Mouse (Mus musculus) hindbrain, embryonic 13.5 days (tissue): ENCODE measurements around the gene Mgat5. TPM values are rescaled to one million over a fixed set of nuclear protein-coding genes. Genes with fewer than 3 reads are reported as not detected.

Experiments used
- ATAC-seq: fragments of 200-750 bp; cut with Nextera tagmentation; 2 replicates; pipeline ENCODE4 v1.8.0; 2017; ENCODE audit warnings: moderate TSS enrichment; ENCODE audit not compliant: low FRiP score
- H3K27ac ChIP-seq: fragments of 300-500 bp; sonication (generic); 2 replicates; pipeline ENCODE4 v1.5.1; 2015; ENCODE audit warnings: inconsistent platforms, mild to moderate bottlenecking, moderate library complexity
- H3K27me3 ChIP-seq: fragments of 300-500 bp; sonication (generic); 2 replicates; pipeline ENCODE4 v1.6.1; 2015; ENCODE audit warnings: mild to moderate bottlenecking, inconsistent platforms
- H3K36me3 ChIP-seq: fragments of 300-500 bp; sonication (generic); 2 replicates; pipeline ENCODE4 v1.6.1; 2015; ENCODE audit warnings: mild to moderate bottlenecking, inconsistent platforms
- H3K4me1 ChIP-seq: fragments of 300-500 bp; sonication (generic); replicated peaks from 2 replicates; pipeline ENCODE4 v1.6.1; 2015; ENCODE audit warnings: inconsistent platforms
- H3K4me2 ChIP-seq: fragments of 300-500 bp; sonication (generic); 2 replicates; pipeline ENCODE4 v1.6.1; 2015; ENCODE audit warnings: inconsistent platforms, mild to moderate bottlenecking, moderate library complexity
- H3K4me3 ChIP-seq: fragments of 300-500 bp; sonication (generic); 2 replicates; pipeline ENCODE4 v1.5.1; 2015; ENCODE audit warnings: mild to moderate bottlenecking, inconsistent platforms
- H3K9ac ChIP-seq: fragments of 300-500 bp; sonication (generic); 2 replicates; pipeline ENCODE4 v1.6.1; 2015; ENCODE audit warnings: mild to moderate bottlenecking, inconsistent platforms
- H3K9me3 ChIP-seq: fragments of 300-500 bp; sonication (generic); 2 replicates; pipeline ENCODE4 v1.6.1; 2016; ENCODE audit warnings: inconsistent platforms
- WGBS: fragments of 180-500 bp; shearing (Covaris S2); methylation state at CpG from one replicate; pipeline ENCODE4 v1.1.7; 2015; 5-methylcytosine and 5-hydroxymethylcytosine counted together
- polyA plus RNA-seq: library from polyadenylated mRNA; unstranded; fragments of >200 nt; fragmentation: Nextera tagmentation; extraction: Ambion mirVana; gene quantifications from 2 replicates; pipeline ENCODE4 v1.2.1, GENCODE M21; 2015

Mgat5 gene
- polyA plus RNA-seq, 1 experiment from 2014 or later: 14.0 TPM

- no peak overlapping the region for H3K9ac ChIP-seq
- peaks cover 24% of the 10 kb centered on the region for H3K36me3 ChIP-seq
- H3K4me3 ChIP-seq: no peak overlapping the region
- H3K27ac ChIP-seq: no peak overlapping the region
- H3K27me3 ChIP-seq: no peaks in the 10 kb centered on the region
- peaks cover 36% of the 10 kb centered on the region for H3K4me1 ChIP-seq
- no peak for ATAC-seq
- WGBS: 69% methylated on average over 1 of the region's 1 CpGs
- H3K9me3 ChIP-seq: no peaks in the 10 kb centered on the region
- no peak overlapping the region for H3K4me2 ChIP-seq
Measured at GRCm38 (mm10) chr1:127415896-127416295, 211.1 kb downstream of the Mgat5 start.

- no peaks in the 10 kb centered on the region for H3K9me3 ChIP-seq
- no peak overlapping the region for H3K4me3 ChIP-seq
- H3K4me2 ChIP-seq: no peak overlapping the region
- H3K9ac ChIP-seq: no peak overlapping the region
- H3K27me3 ChIP-seq: no peaks in the 10 kb centered on the region
- peaks cover 28% of the 10 kb centered on the region for H3K36me3 ChIP-seq
- no peak overlapping the region for H3K27ac ChIP-seq
- 83% methylated on average over 1 of the region's 1 CpGs for WGBS
- H3K4me1 ChIP-seq: peaks cover 35% of the 10 kb centered on the region
- no peak for ATAC-seq
Measured at GRCm38 (mm10) chr1:127416971-127417370, 212.2 kb downstream of the Mgat5 start.

DNA sequence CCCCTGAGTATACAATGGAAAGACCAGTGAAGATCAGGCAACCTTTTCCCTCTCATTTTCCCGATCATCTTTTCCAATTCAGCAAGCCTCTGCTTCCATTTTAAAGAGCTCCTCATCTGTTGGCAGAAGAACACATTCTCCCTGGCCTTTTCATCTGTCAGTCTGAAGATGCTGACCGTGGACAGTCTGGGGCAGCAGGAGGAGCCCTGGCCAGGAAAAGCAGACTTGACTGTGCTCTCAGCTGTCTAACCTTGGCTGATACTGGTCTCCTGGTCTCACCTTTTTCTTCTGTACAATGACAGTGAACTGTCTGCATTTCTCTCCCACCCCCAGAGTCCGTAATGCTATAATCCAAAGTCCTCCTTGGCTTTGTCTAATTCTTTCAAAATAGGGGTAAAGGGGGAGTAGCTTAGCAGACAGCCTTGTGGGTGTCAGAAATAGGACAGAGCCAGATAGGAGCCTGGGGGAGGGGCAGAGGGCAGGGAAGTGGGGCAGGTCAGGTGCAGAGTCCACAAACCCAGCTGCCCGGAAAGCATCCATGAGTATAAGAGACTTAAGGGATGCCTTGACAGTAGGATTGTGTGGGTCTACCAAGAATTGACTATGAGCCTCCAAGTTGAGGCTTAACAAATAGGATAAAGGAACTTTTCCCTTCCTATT, 214.2 kb downstream of the Mgat5 start:
- WGBS: 53% methylated on average over 4 of the region's 4 CpGs
- H3K27me3 ChIP-seq: no peaks in the 10 kb centered on the region
- no peak overlapping the region for H3K27ac ChIP-seq
- ATAC-seq: no peak
- H3K9ac ChIP-seq: no peak overlapping the region
- peaks cover 44% of the 10 kb centered on the region for H3K4me1 ChIP-seq
- H3K4me2 ChIP-seq: no peak overlapping the region
- no peak overlapping the region for H3K4me3 ChIP-seq
- H3K9me3 ChIP-seq: no peaks in the 10 kb centered on the region
- peaks cover 15% of the 10 kb centered on the region; the same call in 1 of the 2 replicates for H3K36me3 ChIP-seq

GRCm38 (mm10) chr1:127419581-127419980, 214.8 kb downstream of the Mgat5 start:
- H3K4me2 ChIP-seq: no peak overlapping the region
- no peak overlapping the region for H3K27ac ChIP-seq
- H3K36me3 ChIP-seq: peaks cover 15% of the 10 kb centered on the region; the same call in 1 of the 2 replicates
- H3K4me3 ChIP-seq: no peak overlapping the region
- WGBS: 23% methylated on average over 7 of the region's 7 CpGs
- ATAC-seq: no peak
- no peak overlapping the region for H3K9ac ChIP-seq
- H3K27me3 ChIP-seq: no peaks in the 10 kb centered on the region
- H3K4me1 ChIP-seq: peaks cover 45% of the 10 kb centered on the region
- H3K9me3 ChIP-seq: no peaks in the 10 kb centered on the region

DNA sequence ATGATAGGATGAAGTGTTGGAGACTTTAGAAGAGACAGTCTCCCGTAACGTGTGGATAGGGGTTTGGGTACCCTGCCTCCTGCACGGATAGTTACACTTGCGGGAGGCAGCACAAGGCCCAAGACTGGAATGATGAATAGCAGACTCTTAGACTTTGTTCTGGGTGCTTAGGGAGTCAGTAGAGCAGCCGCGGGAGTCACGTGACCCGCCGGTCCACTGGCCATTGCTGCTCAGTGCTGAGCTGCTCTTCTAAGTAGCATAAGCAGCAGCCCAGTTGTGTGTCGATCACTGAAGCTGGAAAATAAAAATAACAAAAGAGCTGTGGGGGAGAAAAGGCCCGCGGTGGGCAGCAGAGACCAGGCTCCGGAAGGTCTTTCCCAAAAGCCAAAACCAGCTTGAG, 215.6 kb downstream of the Mgat5 start:
- Histone ChIP-seq H3K36me3 (peaks cover 15% of the 10 kb centered on the region; the same call in 1 of the 2 replicates), H3K9ac (no peak overlapping the region), H3K27me3 (no peaks in the 10 kb centered on the region), H3K9me3 (no peaks in the 10 kb centered on the region), H3K4me2 (0 out of 2 replicates have a peak overlapping the region, but pooled peaks have one; percentile 15), H3K4me3 (no peak overlapping the region), H3K27ac (peak overlapping the region; percentile 5; the same call in 1 of the 2 replicates), H3K4me1 (peaks cover 53% of the 10 kb centered on the region)
- 0 out of 2 replicates have a peak, but pooled peaks have one; percentile 38 for ATAC-seq
- 25% methylated on average over 13 of the region's 13 CpGs for WGBS

DNA sequence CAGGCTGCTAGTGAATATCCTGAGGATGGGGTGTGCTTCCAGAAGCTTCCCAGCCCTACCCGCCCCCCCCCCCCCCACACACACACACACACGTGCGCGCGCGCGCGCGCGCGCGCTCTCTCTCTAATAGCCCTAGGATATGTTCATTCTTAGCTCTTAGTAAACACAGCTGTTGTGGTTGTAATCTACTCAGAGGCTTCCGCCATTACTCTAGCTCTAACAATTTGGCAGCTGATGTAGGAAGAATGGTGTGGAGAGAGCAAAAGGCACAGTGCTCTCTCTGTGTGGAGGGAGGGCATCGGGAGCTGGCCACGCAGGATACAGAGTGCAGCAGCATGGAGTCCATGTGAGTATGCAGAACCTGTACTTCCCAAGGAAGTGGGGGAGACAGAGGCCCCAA, 216.0 kb downstream of the Mgat5 start:
- Histone ChIP-seq H3K27me3 (no peaks in the 10 kb centered on the region), H3K9me3 (no peaks in the 10 kb centered on the region), H3K4me3 (no peak overlapping the region), H3K9ac (no peak overlapping the region), H3K4me1 (peaks cover 56% of the 10 kb centered on the region), H3K4me2 (0 out of 2 replicates have a peak overlapping the region, but pooled peaks have one; percentile 15), H3K36me3 (peaks cover 11% of the 10 kb centered on the region; the same call in 1 of the 2 replicates), H3K27ac (peak overlapping the region; percentile 41; the same call in 1 of the 2 replicates)
- ATAC-seq: peak; percentile 31; the same call in 1 of the 2 replicates
- WGBS: 51% methylated on average over 13 of the region's 15 CpGs

- Histone ChIP-seq H3K9ac (no peak overlapping the region), H3K4me2 (no peak overlapping the region), H3K27me3 (no peaks in the 10 kb centered on the region), H3K36me3 (peaks cover 5% of the 10 kb centered on the region; the same call in 1 of the 2 replicates), H3K4me3 (no peak overlapping the region), H3K4me1 (peaks cover 56% of the 10 kb centered on the region), H3K9me3 (no peaks in the 10 kb centered on the region), H3K27ac (no peak overlapping the region)
- 67% methylated on average over 4 of the region's 4 CpGs for WGBS
- no peak for ATAC-seq
Measured at GRCm38 (mm10) chr1:127422565-127422964, 217.8 kb downstream of the Mgat5 start.

DNA sequence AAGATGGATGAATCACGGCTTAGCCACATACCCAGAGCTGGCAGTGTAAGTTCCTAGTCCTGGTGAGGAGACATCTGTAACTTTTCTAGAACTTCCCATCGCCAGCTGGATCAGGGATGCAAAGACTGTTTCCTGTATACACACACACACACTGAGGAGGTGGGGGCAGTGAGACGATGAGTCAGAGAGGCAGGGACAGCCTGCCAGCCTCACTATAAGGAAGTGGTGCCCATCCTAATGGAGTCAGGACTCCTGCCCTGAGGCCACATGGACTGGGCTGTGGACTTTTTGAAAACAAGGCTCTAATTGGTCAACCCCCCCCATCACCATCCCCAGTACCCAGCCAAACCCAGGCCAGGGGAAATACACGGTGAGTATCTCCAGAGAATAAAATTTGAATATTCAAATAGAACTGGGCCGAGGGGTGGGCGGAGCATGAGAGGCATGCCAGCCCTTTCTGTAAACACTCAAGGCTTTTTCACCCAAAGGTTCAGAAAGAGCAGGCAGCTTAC, 220.3 kb downstream of the Mgat5 start:
- H3K4me2 ChIP-seq: no peak overlapping the region
- H3K4me3 ChIP-seq: no peak overlapping the region
- H3K9ac ChIP-seq: no peak overlapping the region
- H3K36me3 ChIP-seq: 0 out of 2 replicates have a peak, but pooled peaks cover 3% of the 10 kb centered on the region
- H3K27ac ChIP-seq: peak overlapping the region; percentile 35; the same call in 1 of the 2 replicates
- 42% methylated on average over 6 of the region's 6 CpGs for WGBS
- no peak for ATAC-seq
- H3K9me3 ChIP-seq: no peaks in the 10 kb centered on the region
- H3K27me3 ChIP-seq: no peaks in the 10 kb centered on the region
- H3K4me1 ChIP-seq: peaks cover 41% of the 10 kb centered on the region

GRCm38 (mm10) chr1:127430290-127430689, 225.5 kb downstream of the Mgat5 start:
- H3K36me3 ChIP-seq: no peaks in the 10 kb centered on the region
- H3K4me1 ChIP-seq: peaks cover 16% of the 10 kb centered on the region
- H3K27ac ChIP-seq: no peak overlapping the region
- H3K9ac ChIP-seq: no peak overlapping the region
- H3K4me3 ChIP-seq: no peak overlapping the region
- ATAC-seq: no peak
- H3K9me3 ChIP-seq: no peaks in the 10 kb centered on the region
- no peak overlapping the region for H3K4me2 ChIP-seq
- no peaks in the 10 kb centered on the region for H3K27me3 ChIP-seq
- WGBS: 79% methylated on average over 7 of the region's 7 CpGs

DNA sequence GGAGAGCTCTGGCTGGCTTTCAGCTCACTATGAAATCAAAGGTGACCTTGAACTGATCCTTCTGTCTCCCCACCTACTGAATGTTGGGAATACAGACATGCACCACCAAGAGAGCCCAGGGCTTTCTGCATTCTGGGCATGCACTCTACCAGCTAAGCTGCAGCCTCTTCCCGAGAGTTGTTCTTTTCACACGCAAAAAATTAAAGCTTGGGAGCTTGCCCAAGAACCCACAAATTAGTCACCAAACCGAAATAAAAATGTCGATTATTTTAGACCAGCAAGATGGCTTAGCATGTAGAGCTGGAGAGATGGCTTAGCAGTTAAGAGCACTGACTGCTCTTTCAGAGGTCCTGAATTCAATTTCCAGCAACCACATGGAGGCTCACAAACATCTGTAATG, 230.0 kb downstream of the Mgat5 start:
- 89% methylated on average over 4 of the region's 4 CpGs for WGBS
- no peak overlapping the region for H3K4me3 ChIP-seq
- no peaks in the 10 kb centered on the region for H3K36me3 ChIP-seq
- H3K27me3 ChIP-seq: no peaks in the 10 kb centered on the region
- no peak overlapping the region for H3K27ac ChIP-seq
- no peak for ATAC-seq
- no peaks in the 10 kb centered on the region for H3K9me3 ChIP-seq
- no peak overlapping the region for H3K4me2 ChIP-seq
- H3K9ac ChIP-seq: no peak overlapping the region
- peaks cover 16% of the 10 kb centered on the region for H3K4me1 ChIP-seq

DNA sequence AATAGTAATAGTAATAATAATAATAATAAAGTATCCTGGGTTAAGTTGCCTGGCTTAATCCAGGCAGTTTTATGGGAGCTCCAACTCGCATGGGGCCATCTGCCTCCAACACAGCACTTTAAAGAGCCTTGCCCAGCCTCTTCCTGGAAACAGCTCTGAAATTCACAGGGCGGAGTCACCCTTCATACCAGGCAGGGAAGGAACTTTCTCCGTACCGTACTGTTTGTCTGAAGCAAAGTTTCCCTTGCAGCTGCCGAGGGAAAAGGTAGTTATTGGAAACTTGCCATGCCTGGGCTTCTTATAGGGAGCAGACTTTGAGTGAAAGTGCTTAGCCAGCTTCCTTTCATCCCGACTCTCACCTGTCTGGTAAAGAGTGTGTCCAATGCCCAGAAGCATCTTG, 232.3 kb downstream of the Mgat5 start:
- 86% methylated on average over 6 of the region's 6 CpGs for WGBS
- no peaks in the 10 kb centered on the region for H3K27me3 ChIP-seq
- ATAC-seq: no peak
- no peak overlapping the region for H3K4me3 ChIP-seq
- no peaks in the 10 kb centered on the region for H3K9me3 ChIP-seq
- H3K9ac ChIP-seq: no peak overlapping the region
- peaks cover 23% of the 10 kb centered on the region for H3K4me1 ChIP-seq
- no peak overlapping the region for H3K27ac ChIP-seq
- no peak overlapping the region for H3K4me2 ChIP-seq
- H3K36me3 ChIP-seq: no peaks in the 10 kb centered on the region

DNA sequence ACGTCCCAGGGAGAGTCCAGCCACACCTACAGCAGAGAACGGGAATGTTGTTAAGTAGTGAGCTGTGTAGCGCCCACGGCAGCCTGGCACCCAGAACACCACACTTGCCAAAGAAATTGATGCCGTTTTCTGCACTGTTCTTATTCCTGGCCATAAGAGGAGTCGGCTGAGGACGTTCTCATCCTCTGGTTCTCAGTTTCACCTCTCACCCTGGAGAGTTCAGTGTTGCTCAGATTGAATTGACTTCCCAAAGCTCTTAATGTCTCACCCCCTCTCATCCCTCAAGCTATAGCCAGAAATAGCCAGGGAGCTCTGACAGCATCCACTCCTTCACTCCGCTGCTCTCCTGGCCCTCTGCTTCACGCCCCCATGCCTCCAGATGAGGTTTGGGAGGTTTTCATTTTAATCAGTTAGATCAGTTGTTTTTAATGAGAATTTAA, 234.7 kb downstream of the Mgat5 start:
- ATAC-seq: no peak
- no peaks in the 10 kb centered on the region for H3K9me3 ChIP-seq
- H3K27me3 ChIP-seq: no peaks in the 10 kb centered on the region
- H3K4me3 ChIP-seq: no peak overlapping the region
- H3K9ac ChIP-seq: no peak overlapping the region
- H3K36me3 ChIP-seq: no peaks in the 10 kb centered on the region
- H3K4me2 ChIP-seq: no peak overlapping the region
- H3K27ac ChIP-seq: no peak overlapping the region
- WGBS: 80% methylated on average over 9 of the region's 9 CpGs
- H3K4me1 ChIP-seq: peaks cover 27% of the 10 kb centered on the region

DNA sequence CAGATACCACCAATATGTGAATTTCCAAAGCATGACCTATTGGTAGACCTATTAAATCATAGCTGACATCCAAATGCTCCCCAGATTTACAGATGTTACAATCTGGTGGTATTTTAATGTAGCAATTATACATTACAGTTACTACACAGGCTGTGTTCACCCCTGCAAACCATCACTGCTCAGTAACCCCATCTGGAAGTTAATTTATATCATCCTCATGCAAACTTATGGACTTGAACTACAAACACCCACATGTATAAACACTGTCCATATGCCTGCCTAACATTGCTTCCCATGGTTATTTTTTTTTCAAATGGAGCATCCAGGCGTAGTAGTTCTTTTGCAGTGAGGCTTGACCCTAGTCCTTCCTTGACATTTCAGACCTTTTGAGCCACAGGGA, 236.2 kb downstream of the Mgat5 start:
- H3K4me1 ChIP-seq: peaks cover 31% of the 10 kb centered on the region
- no peaks in the 10 kb centered on the region for H3K9me3 ChIP-seq
- no peaks in the 10 kb centered on the region for H3K27me3 ChIP-seq
- no peak overlapping the region for H3K27ac ChIP-seq
- no peak overlapping the region for H3K4me2 ChIP-seq
- no peak overlapping the region for H3K9ac ChIP-seq
- no peak overlapping the region for H3K4me3 ChIP-seq
- 83% methylated on average over 1 of the region's 1 CpGs for WGBS
- ATAC-seq: no peak
- H3K36me3 ChIP-seq: peaks cover 2% of the 10 kb centered on the region; the same call in 1 of the 2 replicates
